Mouse (Mus musculus): ENCODE data around the gene Gm26602. TPM values are rescaled to one million over a fixed set of nuclear protein-coding genes. Genes with fewer than 3 reads are reported as not detected.
"Not testable (repeated sequence)": the region's sequence is repeated elsewhere in the genome, so short reads cannot be mapped to it uniquely, and the experiment has no call there.

The Gm26602 gene
- polyA plus RNA-seq, 1 experiment: not detected

DNA sequence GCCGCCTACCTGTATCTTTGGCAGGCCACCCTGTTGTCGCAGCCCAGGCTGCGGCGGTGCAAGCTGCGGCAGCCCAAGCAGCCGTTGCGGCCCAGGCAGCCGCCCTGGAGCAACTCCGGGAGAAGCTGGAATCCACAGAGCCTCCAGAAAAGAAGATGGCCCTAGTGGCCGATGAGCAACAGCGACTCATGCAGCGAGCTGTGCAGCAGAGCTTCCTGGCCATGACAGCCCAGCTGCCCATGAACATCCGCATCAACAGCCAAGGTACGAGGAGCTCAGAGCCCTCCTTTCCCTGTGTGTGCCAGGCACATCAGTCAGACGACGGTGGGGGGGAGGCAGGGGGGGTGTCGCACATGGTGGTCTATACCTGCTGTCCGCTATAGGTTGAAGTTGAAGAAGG lies 40.0 kb downstream of the Gm26602 start:
- 97% methylated on average over 18 of the region's 18 CpGs for WGBS
- H3K4me3 ChIP-seq (ENCODE audit: control insufficient read depth, insufficient read depth, low read length): no peak overlapping the region
- no peaks in the 10 kb centered on the region for H3K36me3 ChIP-seq (ENCODE audit: control insufficient read depth, insufficient read depth, low read length)
- no peak overlapping the region for H3K27ac ChIP-seq (ENCODE audit: control insufficient read depth, insufficient read depth, low read length)
- no peaks in the 10 kb centered on the region for H3K4me1 ChIP-seq (replicated peaks; ENCODE audit: control insufficient read depth, insufficient read depth, low read length)
- no peak for DNase-seq
- no peaks in the 10 kb centered on the region for H3K27me3 ChIP-seq (ENCODE audit: control insufficient read depth, insufficient read depth, low read length)
- no peak for TF ChIP-seq CTCF (IDR thresholded peaks at IDR 0.05; ENCODE audit: borderline replicate concordance, control insufficient read depth, extremely low read depth, insufficient read depth, low read length, poor library complexity)
- no peak for TF ChIP-seq POLR2A (IDR thresholded peaks at IDR 0.05; ENCODE audit: control insufficient read depth, extremely low read depth, insufficient read depth, low read length, poor library complexity)

DNA sequence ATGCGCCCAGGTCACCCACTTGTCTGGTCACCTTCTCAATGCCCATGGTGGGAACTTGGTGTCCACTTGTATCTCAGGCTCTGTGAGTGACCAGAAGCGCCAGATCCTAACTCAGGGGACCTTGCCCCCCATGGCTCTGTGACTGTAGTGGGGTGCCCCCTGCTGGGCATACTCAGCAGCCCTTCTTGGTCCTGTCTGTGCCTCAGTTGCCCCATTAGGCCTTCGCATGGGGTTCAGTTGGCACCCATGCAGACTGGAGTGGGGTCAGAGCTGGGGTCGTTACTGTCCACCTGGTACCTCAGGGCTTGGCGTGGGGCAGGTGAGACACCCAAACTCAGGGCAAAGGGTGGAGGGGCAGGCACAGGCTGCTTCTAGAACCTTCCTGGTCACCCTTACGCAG lies 43.3 kb downstream of the Gm26602 start:
- 88% methylated on average over 6 of the region's 6 CpGs for WGBS

DNA sequence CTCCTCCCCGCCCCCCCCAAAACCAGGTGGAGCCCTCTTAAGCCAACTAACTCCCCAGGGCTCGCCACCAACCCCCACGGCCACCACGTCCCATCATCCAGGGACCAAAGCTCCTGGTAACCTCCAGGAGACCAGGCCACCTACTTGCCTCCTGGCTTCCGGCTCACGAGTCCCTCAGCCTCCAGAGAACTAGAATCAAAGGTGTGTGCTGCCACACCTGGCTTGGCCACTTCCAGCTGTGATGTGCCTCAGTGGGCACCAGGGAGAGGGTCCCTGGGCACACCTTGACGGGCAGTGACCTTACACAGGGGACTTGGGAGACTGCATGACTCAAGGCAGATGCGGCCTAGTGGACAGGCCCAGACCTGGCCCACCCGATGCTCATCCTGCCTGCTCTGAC lies 45.0 kb downstream of the Gm26602 start:
- Histone ChIP-seq H3K4me1 (replicated peaks; ENCODE audit: control insufficient read depth, insufficient read depth, low read length) (peaks cover 7% of the 10 kb centered on the region), H3K4me3 (ENCODE audit: control insufficient read depth, insufficient read depth, low read length) (no peak overlapping the region), H3K36me3 (ENCODE audit: control insufficient read depth, insufficient read depth, low read length) (no peaks in the 10 kb centered on the region), H3K27me3 (ENCODE audit: control insufficient read depth, insufficient read depth, low read length) (no peaks in the 10 kb centered on the region), H3K27ac (ENCODE audit: control insufficient read depth, insufficient read depth, low read length) (no peak overlapping the region)
- DNase-seq: no peak
- TF ChIP-seq POLR2A (IDR thresholded peaks at IDR 0.05; ENCODE audit: control insufficient read depth, extremely low read depth, insufficient read depth, low read length, poor library complexity) (no peak), CTCF (IDR thresholded peaks at IDR 0.05; ENCODE audit: borderline replicate concordance, control insufficient read depth, extremely low read depth, insufficient read depth, low read length, poor library complexity) (no peak)
- 93% methylated on average over 9 of the region's 9 CpGs for WGBS

More for the DNA sequence above, 43.3 kb downstream of the Gm26602 start:
- H3K36me3 ChIP-seq (ENCODE audit: control insufficient read depth, insufficient read depth, low read length): no peaks in the 10 kb centered on the region
- H3K4me1 ChIP-seq (replicated peaks; ENCODE audit: control insufficient read depth, insufficient read depth, low read length): peaks cover 2% of the 10 kb centered on the region
- DNase-seq: peak; percentile 51
- TF ChIP-seq POLR2A (IDR thresholded peaks at IDR 0.05; ENCODE audit: control insufficient read depth, extremely low read depth, insufficient read depth, low read length, poor library complexity): no peak
- peak; percentile 79 for TF ChIP-seq CTCF (IDR thresholded peaks at IDR 0.05; ENCODE audit: borderline replicate concordance, control insufficient read depth, extremely low read depth, insufficient read depth, low read length, poor library complexity)
- no peaks in the 10 kb centered on the region for H3K27me3 ChIP-seq (ENCODE audit: control insufficient read depth, insufficient read depth, low read length)
- H3K27ac ChIP-seq (ENCODE audit: control insufficient read depth, insufficient read depth, low read length): no peak overlapping the region
- no peak overlapping the region for H3K4me3 ChIP-seq (ENCODE audit: control insufficient read depth, insufficient read depth, low read length)

DNA sequence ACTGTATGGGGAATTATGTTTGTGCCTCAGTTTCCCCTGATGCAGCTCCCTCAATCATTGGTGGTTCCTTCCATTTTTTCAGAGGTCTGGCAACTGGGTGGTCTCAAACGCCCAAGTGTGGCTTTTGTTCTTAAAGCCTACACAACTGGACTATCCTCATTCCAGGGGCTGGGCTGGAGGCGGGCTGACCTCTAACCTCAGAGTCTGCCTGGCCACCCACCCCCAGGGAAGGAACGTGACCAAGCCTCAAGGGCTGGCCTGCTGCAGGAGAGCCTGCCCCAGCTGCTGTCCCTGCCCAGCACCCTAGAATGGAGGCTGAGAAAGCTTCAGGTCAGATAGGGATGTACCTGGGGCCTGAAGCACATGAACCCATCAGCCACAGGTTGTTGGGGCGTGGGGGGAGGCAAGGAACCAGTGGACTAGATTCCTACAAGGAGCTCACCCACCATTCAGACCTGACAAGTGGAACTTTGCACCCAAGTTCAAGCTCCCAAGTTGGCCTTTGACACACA lies 46.0 kb downstream of the Gm26602 start:
- Histone ChIP-seq H3K36me3 (ENCODE audit: control insufficient read depth, insufficient read depth, low read length) (no peaks in the 10 kb centered on the region), H3K27me3 (ENCODE audit: control insufficient read depth, insufficient read depth, low read length) (no peaks in the 10 kb centered on the region), H3K27ac (ENCODE audit: control insufficient read depth, insufficient read depth, low read length) (no peak overlapping the region), H3K4me1 (replicated peaks; ENCODE audit: control insufficient read depth, insufficient read depth, low read length) (peaks cover 8% of the 10 kb centered on the region), H3K4me3 (ENCODE audit: control insufficient read depth, insufficient read depth, low read length) (no peak overlapping the region)
- WGBS: 83% methylated on average over 4 of the region's 4 CpGs
- TF ChIP-seq POLR2A (IDR thresholded peaks at IDR 0.05; ENCODE audit: control insufficient read depth, extremely low read depth, insufficient read depth, low read length, poor library complexity): no peak
- no peak for TF ChIP-seq CTCF (IDR thresholded peaks at IDR 0.05; ENCODE audit: borderline replicate concordance, control insufficient read depth, extremely low read depth, insufficient read depth, low read length, poor library complexity)
- no peak for DNase-seq

DNA sequence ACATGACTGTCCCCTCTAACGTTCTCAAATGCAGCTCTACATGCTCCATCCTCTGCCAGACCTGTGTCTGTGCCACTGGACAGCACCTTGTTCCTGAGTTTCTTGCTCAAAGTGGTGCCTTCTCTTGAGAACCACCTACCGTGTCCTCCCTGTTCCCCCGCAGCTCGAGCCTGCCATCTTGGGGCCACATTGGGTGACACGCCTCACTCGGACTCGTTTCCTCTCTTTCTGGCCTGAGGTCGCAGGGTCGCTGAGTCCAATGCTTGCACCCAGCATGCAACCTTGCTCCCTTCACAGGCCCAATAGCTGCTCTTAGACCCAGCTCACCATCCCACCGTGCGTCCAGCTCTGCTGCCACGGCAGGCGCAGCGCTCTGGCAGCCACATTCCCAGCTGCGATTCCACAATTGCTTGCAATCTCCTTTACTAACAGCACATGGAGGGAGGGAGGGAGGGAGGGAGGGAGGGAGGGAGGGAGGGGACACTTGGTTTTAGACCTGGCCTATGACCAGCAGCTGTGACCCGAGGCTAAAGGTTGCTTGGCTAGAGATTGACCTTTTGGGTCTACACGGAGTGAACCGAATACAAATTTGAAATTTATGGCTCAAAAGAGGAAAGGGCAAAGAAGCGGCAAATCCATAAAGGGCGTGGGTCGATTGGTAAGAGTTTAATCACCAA lies 47.6 kb downstream of the Gm26602 start:
- Histone ChIP-seq H3K4me1 (replicated peaks; ENCODE audit: control insufficient read depth, insufficient read depth, low read length) (peaks cover 8% of the 10 kb centered on the region), H3K4me3 (ENCODE audit: control insufficient read depth, insufficient read depth, low read length) (no peak overlapping the region), H3K36me3 (ENCODE audit: control insufficient read depth, insufficient read depth, low read length) (no peaks in the 10 kb centered on the region), H3K27ac (ENCODE audit: control insufficient read depth, insufficient read depth, low read length) (no peak overlapping the region), H3K27me3 (ENCODE audit: control insufficient read depth, insufficient read depth, low read length) (no peaks in the 10 kb centered on the region)
- 27% methylated on average over 21 of the region's 21 CpGs for WGBS
- no peak for TF ChIP-seq POLR2A (IDR thresholded peaks at IDR 0.05; ENCODE audit: control insufficient read depth, extremely low read depth, insufficient read depth, low read length, poor library complexity)
- TF ChIP-seq CTCF (IDR thresholded peaks at IDR 0.05; ENCODE audit: borderline replicate concordance, control insufficient read depth, extremely low read depth, insufficient read depth, low read length, poor library complexity): peak; percentile 91
- peak; percentile 87 for DNase-seq

DNA sequence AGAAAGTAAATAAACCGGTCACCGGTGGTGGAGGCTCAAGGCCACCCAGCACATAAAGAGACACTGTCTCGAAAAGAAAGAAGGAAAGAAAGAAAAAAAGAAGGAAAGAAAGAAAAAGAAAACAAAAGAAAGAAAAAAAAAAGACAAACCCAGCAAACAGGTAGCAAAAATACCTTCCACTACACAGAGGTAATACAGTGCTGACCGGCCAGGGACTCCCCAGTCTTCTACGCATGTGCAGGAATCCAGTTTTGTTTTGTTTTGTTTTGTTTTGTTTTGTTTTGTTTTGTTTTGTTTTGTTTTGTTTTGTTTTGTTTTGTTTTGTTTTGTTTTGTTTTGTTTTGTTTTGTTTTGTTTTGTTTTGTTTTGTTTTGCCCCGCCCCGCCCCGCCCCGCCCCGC lies 48.8 kb downstream of the Gm26602 start:
- not testable (repeated sequence) for H3K4me3 ChIP-seq (ENCODE audit: control insufficient read depth, insufficient read depth, low read length); H3K27me3 ChIP-seq (ENCODE audit: control insufficient read depth, insufficient read depth, low read length); H3K36me3 ChIP-seq (ENCODE audit: control insufficient read depth, insufficient read depth, low read length); H3K27ac ChIP-seq (ENCODE audit: control insufficient read depth, insufficient read depth, low read length); H3K4me1 ChIP-seq (replicated peaks; ENCODE audit: control insufficient read depth, insufficient read depth, low read length)
- 23% methylated on average over 10 of the region's 10 CpGs for WGBS
- peak; percentile 35 for DNase-seq
